Mouse (Mus musculus) lung, postnatal 10 days (tissue): ENCODE measurements around the gene 1700020D05Rik.

Experiments used
- DNase-seq: peaks from one replicate; pipeline ENCODE4 v3.0.0; 2021

The 1700020D05Rik gene

DNA sequence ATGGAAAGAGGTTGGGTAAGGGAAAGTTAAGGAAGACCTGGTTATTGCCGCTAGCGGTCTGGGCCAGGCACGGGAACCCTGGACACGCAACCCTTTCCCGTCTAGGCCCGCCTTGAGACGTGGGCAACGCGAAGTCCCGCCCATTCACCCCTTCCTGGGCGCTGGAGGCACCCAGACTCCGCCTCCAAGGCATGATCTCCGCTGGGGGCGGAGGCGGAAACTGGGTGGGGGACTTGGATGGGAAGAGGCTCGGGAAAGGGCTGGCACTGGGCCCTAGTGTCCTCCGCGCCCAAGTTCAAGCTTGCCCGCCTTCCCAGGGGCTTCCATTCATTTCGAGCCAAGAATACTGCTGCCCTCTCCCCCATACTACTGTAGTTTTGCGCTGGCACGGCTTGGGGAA, 29.9 kb downstream of the 1700020D05Rik start, which contains the start of gene Efemp2:
TSS of gene Efemp2 (plus strand) at position 235 of the 400 bp plus-strand sequence.
- DNase-seq: peak; percentile 95

DNA sequence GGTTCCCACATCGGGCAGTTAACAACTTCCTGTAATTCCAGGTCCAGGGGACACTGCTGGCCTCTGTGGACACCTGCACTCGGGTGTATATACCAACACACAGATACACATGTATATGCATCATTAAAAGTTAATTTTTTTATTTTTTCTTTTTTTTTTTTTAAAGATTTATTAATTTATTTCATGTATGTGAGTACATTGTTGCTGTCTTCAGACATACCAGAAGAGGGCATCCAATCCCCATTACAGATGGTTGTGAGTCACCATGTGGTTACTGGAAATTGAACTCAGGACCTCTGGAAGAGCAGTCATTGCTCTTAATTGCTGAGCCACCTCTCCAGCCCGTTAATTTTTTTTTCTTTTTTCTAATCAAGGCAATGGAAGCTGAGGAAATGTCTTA, 30.7 kb downstream of the 1700020D05Rik start:
- DNase-seq: no peak

DNA sequence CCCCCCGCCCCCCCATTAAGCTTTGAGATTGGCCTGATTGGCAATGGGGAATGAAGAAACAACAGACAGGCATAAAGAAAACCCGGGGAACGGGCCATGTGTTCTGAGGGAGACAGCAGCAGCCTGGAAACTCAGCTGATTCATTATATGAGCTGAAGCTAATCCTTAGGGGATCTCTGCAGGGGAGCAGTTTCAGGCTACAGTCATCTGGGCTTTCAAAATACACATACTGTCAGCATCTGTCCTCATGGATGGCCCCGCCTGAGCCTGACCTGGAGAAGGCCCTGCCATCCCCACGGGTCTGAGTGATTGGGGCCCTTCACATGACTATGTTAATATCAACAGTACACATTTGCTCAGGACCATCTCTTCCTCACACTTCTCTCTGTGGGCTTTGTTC, 31.7 kb downstream of the 1700020D05Rik start:
- DNase-seq: no peak

DNA sequence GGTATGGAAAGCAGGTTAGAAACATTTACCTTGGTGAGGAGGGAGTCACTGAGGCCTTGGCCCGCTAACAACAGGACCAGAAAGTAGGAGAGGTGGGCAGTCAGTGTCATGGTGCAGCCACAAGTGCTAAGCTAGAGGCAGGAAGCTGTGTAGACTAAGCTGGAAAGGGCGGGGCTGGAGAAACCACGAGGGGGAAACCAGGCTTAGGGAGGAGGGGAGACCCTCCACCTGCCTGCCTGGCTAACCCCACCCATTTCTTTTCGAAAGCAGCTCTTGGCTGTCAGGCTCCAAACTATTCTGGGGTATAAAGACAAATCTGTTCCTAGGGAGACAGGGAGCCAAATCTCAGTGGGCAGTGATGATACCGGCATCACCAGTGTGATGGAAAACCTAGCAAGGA, 35.2 kb downstream of the 1700020D05Rik start, which contains the start of gene Ctsw:
TSS of gene Ctsw (minus strand) at position 134 of the 400 bp plus-strand sequence.
- DNase-seq: no peak

DNA sequence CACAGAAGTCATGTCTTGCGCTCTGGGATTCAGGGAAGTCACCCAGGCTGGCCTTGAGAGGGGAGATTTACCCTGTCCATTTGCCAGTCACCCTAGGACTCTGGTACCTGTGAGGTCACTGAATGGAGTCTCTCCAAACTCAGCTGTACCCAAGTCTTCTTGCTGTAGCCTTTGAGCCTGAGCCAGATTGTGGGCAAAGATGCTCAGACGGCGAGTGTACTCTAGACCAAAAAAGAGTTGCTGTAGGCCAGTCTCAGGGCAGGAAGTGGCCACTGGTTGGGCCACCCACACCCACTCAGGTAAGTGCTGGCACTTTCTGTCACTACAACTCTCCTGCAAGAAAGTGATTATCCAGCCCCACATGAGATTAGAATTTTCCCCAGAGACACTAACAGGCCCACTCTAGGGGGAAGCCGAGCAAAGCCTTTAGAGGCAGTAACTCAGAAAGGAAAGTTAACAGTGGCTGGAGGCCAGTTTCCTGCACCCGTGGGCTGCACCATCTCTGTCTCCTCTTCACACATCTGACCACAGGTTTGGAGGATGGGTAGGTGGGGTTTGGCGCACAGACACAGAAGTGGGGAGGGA, 36.6 kb downstream of the 1700020D05Rik start:
- DNase-seq: no peak

DNA sequence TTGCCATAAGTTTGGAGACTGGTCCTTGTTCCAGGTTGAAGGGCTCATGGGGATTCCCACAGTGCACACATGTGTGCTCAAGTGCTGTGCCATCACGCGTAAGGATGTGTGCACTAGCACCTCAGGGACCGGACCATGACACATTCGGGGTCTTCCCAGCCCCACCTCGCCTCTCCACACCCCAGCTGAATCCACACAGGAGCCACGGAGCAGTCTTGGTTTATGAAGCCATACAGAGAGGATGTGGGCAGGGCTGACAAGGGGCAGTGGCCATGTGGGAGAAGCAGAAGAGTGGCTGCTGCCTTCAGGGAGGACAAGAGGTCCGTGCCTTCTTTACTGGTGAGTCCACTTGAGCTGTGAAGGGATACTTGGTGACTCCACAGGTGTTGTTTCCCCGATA, 38.5 kb downstream of the 1700020D05Rik start:
- no peak for DNase-seq

DNA sequence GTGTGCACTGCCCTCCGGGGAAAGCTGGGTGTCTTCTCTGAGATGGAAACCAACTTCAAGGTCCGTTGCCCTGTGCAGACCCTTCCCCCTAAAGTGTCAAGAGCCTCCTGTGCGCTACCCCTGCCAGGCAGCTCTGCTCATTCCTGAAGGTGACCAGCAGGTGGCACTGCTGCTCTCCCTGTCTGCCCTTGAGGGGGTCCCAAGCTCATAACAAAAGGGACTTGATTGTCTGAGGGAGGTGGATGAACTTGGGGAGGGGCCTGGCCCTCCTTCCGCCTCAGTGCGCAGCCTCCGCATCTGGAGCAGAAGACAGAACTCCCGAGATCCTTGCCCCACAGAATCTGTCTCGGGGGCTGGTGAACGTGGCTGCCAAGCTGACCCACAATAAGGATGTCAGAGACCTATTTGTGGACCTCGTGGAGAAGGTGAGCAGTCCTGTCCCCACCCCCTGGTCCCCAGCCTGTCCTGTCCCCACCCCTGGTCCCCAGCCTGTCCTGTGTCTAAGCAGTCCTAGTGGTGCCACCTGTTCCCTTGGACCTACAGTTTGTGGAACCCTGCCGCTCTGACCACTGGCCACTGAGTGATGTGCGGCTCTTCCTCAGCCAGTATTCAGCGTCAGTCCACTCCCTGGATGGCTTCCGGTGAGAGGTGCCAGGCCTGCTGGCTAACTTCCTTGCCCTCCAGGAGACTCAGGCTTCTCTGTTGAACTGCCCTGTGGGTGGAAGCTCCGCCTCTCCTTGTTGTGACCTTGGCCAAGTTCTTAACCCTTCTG, 39.6 kb downstream of the 1700020D05Rik start:
- peak; percentile 80 for DNase-seq

DNA sequence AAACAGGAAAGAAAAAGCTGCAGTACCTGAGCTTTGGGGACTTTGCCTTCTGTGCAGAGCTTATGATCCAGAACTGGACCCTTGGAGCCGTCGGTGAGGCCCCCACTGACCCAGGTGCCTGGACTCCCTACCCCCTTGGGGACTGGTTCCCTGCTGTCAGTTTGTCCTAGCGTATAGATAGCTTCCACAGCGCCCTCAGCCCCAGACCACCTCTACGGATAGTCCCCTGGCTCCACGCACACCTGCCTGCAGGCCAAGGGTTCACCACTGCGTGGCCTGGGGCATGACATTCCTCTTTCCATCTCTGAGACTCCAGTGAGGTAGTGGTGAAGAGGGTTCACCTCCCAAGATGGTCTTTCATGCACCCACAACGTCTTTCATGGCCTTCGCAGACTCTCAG, 40.4 kb downstream of the 1700020D05Rik start:
- no peak for DNase-seq

DNA sequence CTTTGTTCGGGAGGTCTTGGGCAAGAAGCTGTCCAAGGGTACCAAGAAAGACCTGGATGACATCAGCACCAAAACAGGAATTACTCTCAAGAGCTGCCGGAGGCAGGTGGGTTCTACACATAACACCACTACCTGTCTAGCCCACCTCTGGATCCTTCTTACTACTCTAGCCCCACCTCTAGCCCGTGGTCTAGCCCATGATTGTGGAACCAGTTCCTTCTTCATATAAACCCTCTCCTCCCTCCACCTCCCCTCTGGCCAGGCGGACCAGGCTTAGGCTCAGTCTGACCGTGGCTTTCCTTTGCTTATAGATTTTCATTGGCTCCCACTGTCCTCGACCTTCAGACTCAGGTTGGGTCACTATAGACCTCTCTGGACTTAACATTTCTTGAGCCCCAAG, 42.2 kb downstream of the 1700020D05Rik start:
- DNase-seq: no peak

DNA sequence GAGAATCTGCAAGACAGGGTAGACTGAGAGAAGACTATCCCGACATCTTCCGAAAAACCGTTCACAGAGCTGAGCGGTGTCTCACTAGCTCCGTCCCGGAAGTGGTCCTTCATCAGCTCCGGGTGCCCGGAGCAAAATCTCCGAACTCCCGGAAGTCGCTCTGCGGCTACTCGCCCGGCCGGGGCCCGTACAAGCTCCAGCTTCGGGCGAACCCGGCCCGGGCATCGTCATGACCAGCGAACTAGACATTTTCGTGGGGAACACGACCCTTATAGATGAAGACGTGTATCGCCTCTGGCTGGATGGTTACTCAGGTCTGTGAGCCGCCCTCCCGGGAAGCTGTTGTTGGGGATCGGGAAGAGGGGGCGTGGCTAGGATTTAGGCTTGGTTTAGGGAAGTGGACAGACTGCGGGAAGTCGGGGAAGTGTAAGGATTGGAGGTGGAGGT, 43.1 kb downstream of the 1700020D05Rik start, which contains the start of gene Fibp:
TSS of gene Fibp (plus strand) at position 151 of the 447 bp plus-strand sequence.
- peak; percentile 93 for DNase-seq

DNA sequence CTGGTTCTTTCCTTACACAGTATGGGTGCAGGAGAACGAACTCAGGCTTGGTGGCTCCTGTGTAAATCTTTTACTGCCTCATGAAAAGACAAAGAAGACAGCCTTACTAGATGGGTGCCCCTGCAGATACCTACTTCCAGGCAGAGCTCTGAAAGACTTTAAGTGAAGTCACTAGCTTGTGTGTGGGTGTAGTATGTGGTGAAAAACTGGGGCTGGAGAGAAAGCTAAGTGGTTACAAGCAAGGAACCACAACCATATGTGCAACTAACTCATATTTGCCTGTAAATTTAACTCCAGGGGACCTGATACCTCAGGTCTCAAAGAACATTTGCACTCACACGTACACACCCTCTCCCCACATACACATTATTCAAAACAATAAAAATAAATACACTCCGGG, 43.7 kb downstream of the 1700020D05Rik start:
- no peak for DNase-seq

DNA sequence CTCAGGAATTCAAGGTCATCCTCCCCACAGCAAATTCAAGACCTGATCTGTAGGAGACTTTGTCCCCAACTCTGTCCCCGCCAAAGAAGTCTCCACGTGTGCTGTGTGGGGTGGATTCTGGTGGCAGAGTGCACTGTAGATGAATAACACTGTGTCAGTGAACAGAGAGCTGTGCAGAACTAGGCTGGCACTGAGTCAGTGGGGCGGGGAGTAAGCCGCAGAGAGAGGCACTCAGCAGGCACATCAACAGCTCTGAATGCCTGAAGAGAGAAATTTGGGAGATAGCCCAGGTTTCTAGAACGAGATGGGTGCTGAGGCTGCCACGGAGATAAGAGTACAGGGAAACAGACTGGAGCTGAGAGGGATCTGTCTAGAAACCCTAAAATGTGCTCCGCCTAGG, 44.6 kb downstream of the 1700020D05Rik start:
- DNase-seq: no peak

DNA sequence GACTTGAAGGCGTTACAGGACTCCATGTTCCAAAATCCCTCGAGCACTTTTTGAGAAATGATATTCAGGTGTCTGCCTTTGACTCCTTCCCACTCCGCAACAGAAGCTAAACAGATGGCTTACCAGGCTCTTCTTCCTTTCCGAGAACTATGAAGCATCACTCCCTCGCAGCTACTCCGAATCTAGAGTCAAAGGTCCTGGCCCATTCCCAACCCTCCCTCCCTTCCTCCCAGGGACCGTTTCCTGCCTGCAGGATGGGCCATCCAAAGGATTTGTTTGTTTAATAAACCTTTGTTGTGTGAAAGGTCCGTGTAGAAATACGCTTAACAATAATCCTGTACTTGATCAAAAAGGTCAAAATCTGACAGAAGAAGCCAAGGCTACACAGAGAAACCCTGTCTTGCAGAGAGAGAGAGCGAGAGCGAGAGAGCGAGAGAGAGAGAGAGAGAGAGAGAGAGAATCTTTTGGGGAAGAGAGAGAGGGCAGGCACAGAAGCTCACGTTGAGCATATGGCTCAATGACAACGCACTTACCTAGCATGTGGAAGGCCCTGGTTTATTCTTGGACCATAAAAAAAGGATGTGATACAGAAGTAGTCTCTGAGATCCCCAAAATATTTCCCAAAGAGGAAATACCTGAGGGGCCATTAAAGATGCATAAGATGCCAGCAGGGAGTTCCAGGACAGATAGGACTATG, 45.7 kb downstream of the 1700020D05Rik start, which contains the start of gene Ccdc85b:
TSS of gene Ccdc85b (minus strand) at position 149 of the 697 bp plus-strand sequence.
- no peak for DNase-seq

DNA sequence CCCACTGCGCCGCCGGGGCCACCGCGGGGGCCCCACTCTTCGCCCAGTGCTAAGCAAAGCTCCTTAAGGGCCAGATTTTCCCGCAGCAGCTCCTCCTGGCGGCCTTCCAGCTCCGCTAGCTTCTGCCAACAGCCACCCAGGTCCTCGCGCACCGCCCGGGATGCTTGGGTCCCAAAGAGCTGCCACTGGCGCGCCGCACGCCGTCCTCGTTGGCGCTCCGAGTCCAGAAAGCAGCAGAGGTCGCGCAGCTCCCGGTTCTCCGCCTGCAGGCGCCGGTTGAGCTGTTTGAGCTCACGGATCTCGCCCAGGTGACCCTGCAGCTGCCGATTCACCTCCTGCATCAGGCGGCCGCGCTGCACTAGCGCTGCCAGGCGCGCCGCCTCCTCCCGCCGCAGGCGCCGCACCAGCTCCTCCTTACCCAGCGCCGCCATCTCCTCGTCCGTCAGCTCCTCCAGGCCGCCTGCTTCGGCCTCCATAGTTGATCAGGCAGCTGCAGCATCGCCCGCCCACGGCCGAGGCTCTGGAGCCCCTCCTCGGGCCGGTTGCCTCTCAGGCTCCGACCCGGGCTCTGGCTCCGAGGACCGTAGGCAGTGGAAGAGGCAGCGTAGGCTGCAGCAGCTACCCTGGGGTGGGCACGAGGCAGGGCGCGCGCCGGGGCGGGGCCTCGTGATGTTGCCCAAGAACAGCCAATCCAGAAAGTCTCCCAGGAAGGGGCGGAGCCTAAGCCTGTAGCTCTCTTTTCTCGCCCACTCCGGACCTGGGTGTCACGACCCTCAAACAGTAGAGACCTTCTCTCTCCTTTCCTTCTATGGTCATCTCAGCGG, 46.5 kb downstream of the 1700020D05Rik start:
- peak; percentile 97 for DNase-seq

DNA sequence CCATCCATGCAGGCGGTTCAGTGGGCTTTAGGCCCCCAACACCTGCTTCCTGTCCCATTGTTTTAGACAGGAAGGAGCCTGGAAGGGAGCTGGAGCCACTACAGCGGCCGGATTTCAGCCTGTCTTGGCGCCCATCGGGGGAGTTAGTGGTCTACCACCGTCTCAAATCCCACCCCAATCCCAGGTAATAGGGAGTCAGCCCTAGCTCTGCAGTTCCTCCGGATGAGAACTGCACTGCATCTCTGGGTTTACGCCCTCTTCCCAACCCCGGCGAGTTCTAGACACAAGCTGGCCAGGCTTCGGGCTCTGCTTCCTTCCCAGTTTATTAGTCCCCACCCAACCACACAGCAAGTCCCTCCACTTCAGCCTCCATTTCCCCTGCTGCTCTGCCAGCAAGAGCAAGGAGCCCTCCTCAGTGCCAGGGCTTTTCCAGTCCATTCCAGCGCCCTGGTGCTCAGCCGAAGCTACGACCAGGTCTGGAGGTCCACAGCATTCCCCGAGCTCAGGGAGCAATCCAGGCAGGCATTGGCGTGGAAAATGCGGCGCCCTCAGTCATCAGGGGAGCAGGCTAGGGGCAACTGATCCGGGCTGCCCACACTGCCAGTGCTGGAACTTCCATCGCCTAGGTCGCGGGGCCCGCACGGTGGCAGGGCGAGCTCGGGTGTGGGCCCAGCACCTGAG, 47.2 kb downstream of the 1700020D05Rik start:
- DNase-seq: peak; percentile 70

DNA sequence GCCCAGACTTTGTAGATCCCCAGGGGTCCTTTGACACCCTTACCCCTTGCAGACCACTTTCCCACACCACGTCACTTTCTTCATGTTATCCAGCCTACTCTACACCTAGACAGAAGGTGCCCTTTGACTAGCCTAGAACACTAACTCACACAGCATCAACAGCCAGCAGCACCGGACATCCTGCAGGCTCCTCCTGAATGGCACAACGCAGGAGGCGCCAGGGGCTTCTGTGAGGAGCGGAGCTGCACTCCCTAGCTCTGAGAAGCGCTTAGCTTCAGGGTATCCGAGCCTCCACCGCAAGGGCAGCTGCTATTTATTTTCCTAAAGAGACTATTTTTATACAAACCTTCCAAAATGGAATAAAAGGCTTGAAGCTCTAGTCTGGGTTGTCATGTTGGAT, 48.0 kb downstream of the 1700020D05Rik start:
- no peak for DNase-seq

DNA sequence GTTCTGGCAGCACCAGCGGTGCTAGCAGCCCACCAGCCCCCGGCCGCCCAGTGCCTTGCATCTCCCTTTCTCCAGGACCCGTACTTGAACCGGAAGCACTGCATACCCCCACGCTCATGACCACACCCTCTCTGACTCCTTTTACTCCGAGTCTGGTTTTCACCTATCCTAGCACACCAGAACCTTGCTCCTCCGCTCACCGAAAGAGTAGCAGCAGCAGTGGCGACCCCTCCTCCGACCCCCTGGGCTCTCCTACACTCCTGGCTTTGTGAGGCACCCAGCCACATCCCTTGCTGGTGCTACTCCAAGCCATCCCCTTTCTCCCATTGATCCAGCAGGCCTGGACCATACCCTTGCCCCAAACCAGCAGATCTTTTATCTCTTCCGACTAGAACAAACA, 48.5 kb downstream of the 1700020D05Rik start:
- DNase-seq: no peak
